ENCODE assay signal across 12 mouse cellular contexts in the genomic region with DNA sequence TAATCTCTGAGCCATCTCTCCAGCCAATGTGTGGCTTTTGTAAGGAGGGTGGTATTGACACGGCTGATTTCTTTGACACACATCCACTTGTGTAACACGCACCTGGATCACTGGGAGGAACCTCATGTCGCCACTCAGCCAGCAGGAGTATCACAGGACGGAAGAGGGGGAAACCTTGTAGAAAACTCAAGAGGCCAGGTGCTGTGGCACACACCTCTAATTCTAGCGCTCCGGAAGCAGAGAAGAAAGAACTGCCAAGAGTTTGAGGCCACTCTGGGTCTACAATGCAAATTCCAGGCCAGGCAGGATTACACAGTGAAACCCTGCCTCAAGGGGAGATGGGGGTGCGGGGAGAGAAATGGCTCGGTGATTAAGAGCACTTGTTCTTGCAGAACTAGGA. TPM values are rescaled to one million over a fixed set of nuclear protein-coding genes. Genes with fewer than 3 reads are reported as not detected.
"Had no signal": no experiment of that assay in that cellular context is flagged by ENCODE, and none has a peak within 500 bp of the region (broad histone marks: within the 10 kb centered on the region; RNA-seq: fewer than 3 reads in every experiment).

No protein-coding gene starts in this region.

- H3K4me3 ChIP-seq: limb, embryonic 12.5 days; liver, embryonic 13.5 days; midbrain, embryonic 13.5 days; stomach, embryonic 15.5 days had no signal

- H3K27ac ChIP-seq: limb, embryonic 12.5 days; liver, embryonic 13.5 days; midbrain, embryonic 13.5 days; stomach, embryonic 15.5 days had no signal

- DNase-seq: kidney, adult 8-10 months; layer of hippocampus, adult 9-11 months; layer of hippocampus, postnatal 36 days; liver; liver, embryonic 13.5 days; liver, postnatal 0 days; right cerebral cortex, postnatal 14 days had no signal

- H3K36me3 ChIP-seq: limb, embryonic 12.5 days; liver, embryonic 13.5 days; midbrain, embryonic 13.5 days; stomach, embryonic 15.5 days had no signal

- H3K27me3 ChIP-seq: limb, embryonic 12.5 days; liver, embryonic 13.5 days; midbrain, embryonic 13.5 days; stomach, embryonic 15.5 days had no signal

- H3K4me2 ChIP-seq: limb, embryonic 12.5 days; liver, embryonic 13.5 days; midbrain, embryonic 13.5 days; stomach, embryonic 15.5 days had no signal

- ATAC-seq: liver, postnatal 0 days; midbrain, embryonic 13.5 days had no signal

- H3K9me3 ChIP-seq: limb, embryonic 12.5 days; liver, embryonic 13.5 days; midbrain, embryonic 13.5 days; stomach, embryonic 15.5 days had no signal

- H3K9ac ChIP-seq: limb, embryonic 12.5 days; liver, embryonic 13.5 days; liver, postnatal 0 days; midbrain, embryonic 13.5 days; stomach, embryonic 15.5 days had no signal

RNA-seq across cellular contexts. Expression of a gene that starts 43.9 kb away (rescaled TPM):
- total RNA-seq: layer of hippocampus, postnatal 36 days; left cerebral cortex, postnatal 25 days; midbrain, postnatal 0 days had no signal
